Mouse (Mus musculus): ENCODE data around the gene Iqcg. TPM values are rescaled to one million over a fixed set of nuclear protein-coding genes. Genes with fewer than 3 reads are reported as not detected.

Gene Iqcg
- total and polyA plus RNA-seq, 3 experiments, result 13.6 to 40.4 TPM; not detected in 1

GRCm38 (mm10) chr16:33062024-33062681, 6.1 kb upstream of the Iqcg start, which contains the start of gene Lmln:
Lmln (plus strand) TSS chr16:33062521.
- peak within 1 kb of the TSS; percentile 77 for H3K9ac ChIP-seq (ENCODE audit: control insufficient read depth, low read depth, low read length, poor library complexity, severe bottlenecking)
- H3K4me3 ChIP-seq (ENCODE audit: control insufficient read depth in 1 of 2, insufficient read depth in 1 of 2, low read depth in 2 of 2, low read length in 2 of 2), result peak within 1 kb of the TSS; percentile 75 to 76
- DNase-seq (ENCODE audit: low read depth, low spot score), result peak; percentile 93
- no peaks in the 10 kb centered on the region for H3K9me3 ChIP-seq (replicated peaks; ENCODE audit: insufficient read depth, low read length)
- H3K27me3 ChIP-seq (ENCODE audit: control insufficient read depth in 1 of 2, insufficient read depth in 2 of 2, low read length in 2 of 2), result no peaks in the 10 kb centered on the region
- peaks cover 3 to 20% of the 10 kb centered on the region in 2 experiments; a peak in 3 of 4 replicates for H3K4me1 ChIP-seq (ENCODE audit: control insufficient read depth in 1 of 2, insufficient read depth in 2 of 2, low read length in 2 of 2)
- H3K36me3 ChIP-seq (ENCODE audit: control insufficient read depth in 1 of 2, insufficient read depth in 2 of 2, low read length in 2 of 2), result peaks cover 9 to 31% of the 10 kb centered on the region in 2 experiments
- H3K27ac ChIP-seq (ENCODE audit: control insufficient read depth, low read depth, low read length), result peak within 1 kb of the TSS; percentile 84
- peaks cover 22% of the 10 kb centered on the region for H3K79me2 ChIP-seq (ENCODE audit: control insufficient read depth, insufficient read depth, low read length, poor library complexity)
- no peak for TF ChIP-seq MEF2A (IDR thresholded peaks at IDR 0.05; ENCODE audit: extremely low read depth, insufficient replicate concordance, low read depth, low read length, poor library complexity, severe bottlenecking)
- peak; percentile 28; the same call in 1 of the 2 replicates for TF ChIP-seq MYC (IDR thresholded peaks at IDR 0.05; ENCODE audit: low read depth, low read length)
- TF ChIP-seq SMC3 (IDR thresholded peaks at IDR 0.05; ENCODE audit: low read depth, low read length), result peak; percentile 38; the same call in 1 of the 2 replicates
- no peak; a peak in 1 of 4 replicates for TF ChIP-seq USF2 (IDR thresholded peaks at IDR 0.05; ENCODE audit: borderline replicate concordance in 1 of 2, insufficient read depth in 1 of 2, low read depth in 1 of 2, low read length in 2 of 2)
- peak; percentile 52; the same call in 1 of the 2 replicates for TF ChIP-seq BHLHE40 (IDR thresholded peaks at IDR 0.05; ENCODE audit: borderline replicate concordance, low read depth, low read length)
- peak; percentile 82 for TF ChIP-seq MXI1 (IDR thresholded peaks at IDR 0.05; ENCODE audit: low read depth, low read length)
- TF ChIP-seq CTCF (IDR thresholded peaks at IDR 0.05 in 2 of 3, conservative IDR thresholded peaks at IDR 0.05 in 1 of 3; ENCODE audit: control insufficient read depth in 1 of 3, insufficient read depth in 1 of 3, low read depth in 2 of 3, low read length in 3 of 3, poor library complexity in 1 of 3, severe bottlenecking in 1 of 3), result no peak
- TF ChIP-seq JUND (IDR thresholded peaks at IDR 0.05; ENCODE audit: low read depth, low read length), result no peak
- TF ChIP-seq GABPA (IDR thresholded peaks at IDR 0.05; ENCODE audit: low read depth, low read length), result 0 out of 2 replicates have a peak, but pooled peaks have one; percentile 39
- peak; percentile 70 for TF ChIP-seq SIN3A (IDR thresholded peaks at IDR 0.05; ENCODE audit: low read length)
- peak; percentile 80 for TF ChIP-seq CHD2 (IDR thresholded peaks at IDR 0.05; ENCODE audit: low read length)
- no peak; the same call in 1 of the 2 replicates for TF ChIP-seq RCOR1 (IDR thresholded peaks at IDR 0.05; ENCODE audit: low read depth, low read length)
- TF ChIP-seq TAL1 (IDR thresholded peaks at IDR 0.05; ENCODE audit: low read length), result no peak
- TF ChIP-seq ZNF384 (IDR thresholded peaks at IDR 0.05; ENCODE audit: low read depth, low read length), result no peak
- TF ChIP-seq ZMIZ1 (IDR thresholded peaks at IDR 0.05; ENCODE audit: low read depth, low read length), result peak; percentile 91
- no peak for TF ChIP-seq ZC3H11A (IDR thresholded peaks at IDR 0.05; ENCODE audit: low read depth, low read length)
- no peak for TF ChIP-seq CHD1 (IDR thresholded peaks at IDR 0.05; ENCODE audit: low read depth, low read length)
- 0 out of 2 replicates have a peak, but pooled peaks have one; percentile 38 for TF ChIP-seq ELF1 (IDR thresholded peaks at IDR 0.05; ENCODE audit: low read depth, low read length)
- TF ChIP-seq TBP (IDR thresholded peaks at IDR 0.05; ENCODE audit: low read depth, low read length), result peak; percentile 45; the same call in 1 of the 2 replicates
- TF ChIP-seq EP300 (IDR thresholded peaks at IDR 0.05; ENCODE audit: low read depth in 1 of 2, low read length in 2 of 2), result no peak
- TF ChIP-seq KAT2A (conservative IDR thresholded peaks at IDR 0.05; ENCODE audit: low read depth, low read length), result peak; percentile 46; the same call in 1 of the 2 replicates
- TF ChIP-seq NELFE (IDR thresholded peaks at IDR 0.05; ENCODE audit: low read depth, low read length), result peak; percentile 73
- peak; percentile 38 to 87; a peak in 3 of 4 replicates for TF ChIP-seq POLR2A (IDR thresholded peaks at IDR 0.05; ENCODE audit: control insufficient read depth in 1 of 2, insufficient read depth in 1 of 2, low read depth in 1 of 2, low read length in 2 of 2, poor library complexity in 1 of 2)
- TF ChIP-seq MYB (IDR thresholded peaks at IDR 0.05; ENCODE audit: low read depth, low read length), result peak; percentile 75
- TF ChIP-seq MAFK (IDR thresholded peaks at IDR 0.05; ENCODE audit: borderline replicate concordance, low read depth, low read length), result peak; percentile 59; the same call in 1 of the 2 replicates
- peak; percentile 67; the same call in 1 of the 2 replicates for TF ChIP-seq HCFC1 (IDR thresholded peaks at IDR 0.05; ENCODE audit: low read depth, low read length)
- TF ChIP-seq GATA1 (IDR thresholded peaks at IDR 0.05; ENCODE audit: low read depth, low read length), result no peak
- TF ChIP-seq TCF12 (IDR thresholded peaks at IDR 0.05; ENCODE audit: low read depth, low read length), result peak; percentile 46; the same call in 1 of the 2 replicates
- peak; percentile 96 for TF ChIP-seq USF1 (IDR thresholded peaks at IDR 0.05; ENCODE audit: low read depth, low read length)
- peak; percentile 36; the same call in 1 of the 2 replicates for TF ChIP-seq MAZ (IDR thresholded peaks at IDR 0.05; ENCODE audit: low read depth, low read length)
- no peak for TF ChIP-seq UBTF (IDR thresholded peaks at IDR 0.05; ENCODE audit: borderline replicate concordance, insufficient read depth, low read depth, low read length)
- TF ChIP-seq ETS1 (IDR thresholded peaks at IDR 0.05; ENCODE audit: low read depth, low read length), result 0 out of 2 replicates have a peak, but pooled peaks have one; percentile 16
- TF ChIP-seq NRF1 (IDR thresholded peaks at IDR 0.05; ENCODE audit: insufficient read depth, low read depth, low read length, poor library complexity, severe bottlenecking), result peak; percentile 21; the same call in 1 of the 2 replicates
- peak; percentile 92; the same call in 1 of the 2 replicates for TF ChIP-seq POLR2AphosphoS5 (IDR thresholded peaks at IDR 0.05; ENCODE audit: borderline replicate concordance, low read depth, low read length)

Data from MEL (cell line).